Mouse (Mus musculus) adrenal gland, adult 2 months (tissue): Measurements from ENCODE around the gene Arhgef28. TPM values are rescaled to one million over a fixed set of nuclear protein-coding genes. Genes with fewer than 3 reads are reported as not detected.

ENCODE experiments used
- DNase-seq: peaks from one replicate; pipeline ENCODE4 v3.0.0; 2021
- polyA plus RNA-seq: library from polyadenylated mRNA; depleted of rRNA; stranded (reverse); fragments of >200 nt; gene quantifications from 2 replicates; pipeline ENCODE4 v1.2.3, GENCODE M21; 2012; rRNA removed
- total RNA-seq, 2 experiments: library from RNA; stranded (reverse); gene quantifications; 2 replicates each; pipeline ENCODE4 v1.2.3; 2021

The Arhgef28 gene
- total and polyA plus RNA-seq, 3 experiments, result 5.3 to 23.9 (median 14.2) TPM

DNA sequence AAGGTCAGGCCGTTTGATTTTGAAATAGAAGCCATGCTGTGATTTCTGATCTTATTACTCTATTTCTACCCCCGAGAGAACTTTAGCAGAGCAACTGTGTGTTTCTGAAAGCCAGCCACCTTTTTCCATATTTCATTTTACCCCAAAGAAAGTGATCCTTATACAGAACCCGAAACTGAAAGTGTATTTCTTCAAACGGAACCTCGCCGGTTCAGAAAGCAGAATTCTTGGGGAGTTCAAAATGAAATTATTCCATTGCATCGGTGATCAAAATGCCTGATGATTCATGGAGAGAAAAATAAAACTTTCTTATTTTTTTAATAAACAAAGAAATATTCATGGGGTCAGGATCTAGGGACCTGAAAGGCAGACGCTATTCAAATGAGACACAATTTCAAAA lies 303.4 kb downstream of the Arhgef28 start:
- no peak for DNase-seq

- DNase-seq, result no peak
Measured at GRCm38 (mm10) chr13:97900380-97900758, 305.9 kb downstream of the Arhgef28 start.

DNA sequence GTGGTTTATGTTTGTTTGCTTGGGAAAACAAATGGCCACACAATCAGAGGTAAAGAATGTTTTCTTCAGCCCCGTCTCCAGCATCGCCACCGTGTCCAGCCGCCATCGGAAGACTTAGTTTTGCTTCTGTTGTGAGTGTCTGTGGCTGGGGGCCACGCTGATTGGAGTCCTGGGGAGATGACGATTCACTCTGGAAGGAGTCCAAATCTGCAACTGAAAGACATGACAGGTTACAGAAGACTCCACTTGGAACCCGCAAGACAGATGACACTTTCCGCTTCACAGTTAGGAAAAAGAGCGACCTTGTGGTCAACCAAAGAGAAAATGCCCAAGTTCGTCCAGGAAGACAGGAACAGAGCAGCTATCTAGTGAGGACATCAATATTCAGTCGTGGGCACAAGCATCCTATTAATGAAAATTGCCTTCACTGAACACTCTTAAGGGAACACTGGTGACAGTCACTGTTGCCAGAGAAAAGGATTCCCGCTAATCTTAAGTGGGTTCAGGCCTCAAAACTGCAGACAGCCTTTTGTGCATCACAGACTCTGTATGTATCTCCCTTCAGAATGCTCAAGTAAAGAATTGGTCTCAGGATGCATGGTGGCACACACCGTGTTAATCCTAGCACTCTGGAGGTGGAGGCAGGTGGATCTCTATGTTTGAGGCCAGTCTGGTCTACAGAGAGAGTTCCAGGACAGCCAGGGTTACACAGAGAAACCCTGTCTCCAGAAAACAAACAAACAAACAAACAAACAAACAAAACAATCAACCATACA lies 306.4 kb downstream of the Arhgef28 start:
- DNase-seq, result no peak

DNA sequence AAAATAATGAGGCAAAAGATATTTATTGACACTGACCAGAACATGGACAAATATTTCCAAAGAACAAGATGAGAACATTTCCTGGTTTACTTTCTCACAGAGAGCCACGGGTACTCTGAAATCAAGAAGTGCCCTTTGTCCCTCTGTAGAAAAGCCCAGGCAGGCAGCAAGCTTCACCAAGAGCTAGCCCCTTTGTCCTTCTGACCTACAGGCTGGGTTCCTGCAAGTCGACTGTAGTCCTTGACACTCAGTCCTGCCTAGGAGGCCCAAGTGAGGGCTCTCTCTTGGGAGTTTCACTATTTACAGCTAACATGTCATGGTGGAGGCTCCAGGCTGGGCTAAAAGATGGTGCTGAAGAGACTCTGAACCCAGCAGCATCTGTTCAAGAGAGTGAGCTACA lies 307.6 kb downstream of the Arhgef28 start:
- no peak for DNase-seq

- DNase-seq, result no peak
Measured at GRCm38 (mm10) chr13:97893031-97893825, 313.0 kb downstream of the Arhgef28 start.

GRCm38 (mm10) chr13:97892089-97892884 lies 314.0 kb downstream of the Arhgef28 start:
- no peak for DNase-seq

DNA sequence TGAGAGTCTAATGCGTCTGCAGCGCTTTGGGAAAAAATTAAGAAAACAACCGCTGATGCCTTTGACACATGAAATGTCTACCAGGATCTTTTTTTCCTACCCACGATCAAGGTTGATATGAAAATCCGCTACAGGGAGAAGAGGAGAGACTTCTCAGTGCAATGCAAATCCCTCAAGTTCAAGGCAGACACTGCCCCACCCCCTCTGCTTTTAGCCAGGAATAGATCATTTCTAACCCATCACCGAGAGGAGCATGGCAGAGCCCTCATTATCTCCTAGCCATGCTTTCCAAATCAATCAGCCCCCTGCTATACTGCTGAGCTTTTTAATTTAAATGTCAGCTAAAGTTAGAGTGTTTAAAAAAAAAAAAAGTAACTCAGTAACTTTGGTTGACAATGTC lies 318.2 kb downstream of the Arhgef28 start:
- no peak for DNase-seq

- DNase-seq, result no peak
Measured at GRCm38 (mm10) chr13:97887558-97887957, 318.7 kb downstream of the Arhgef28 start.

DNA sequence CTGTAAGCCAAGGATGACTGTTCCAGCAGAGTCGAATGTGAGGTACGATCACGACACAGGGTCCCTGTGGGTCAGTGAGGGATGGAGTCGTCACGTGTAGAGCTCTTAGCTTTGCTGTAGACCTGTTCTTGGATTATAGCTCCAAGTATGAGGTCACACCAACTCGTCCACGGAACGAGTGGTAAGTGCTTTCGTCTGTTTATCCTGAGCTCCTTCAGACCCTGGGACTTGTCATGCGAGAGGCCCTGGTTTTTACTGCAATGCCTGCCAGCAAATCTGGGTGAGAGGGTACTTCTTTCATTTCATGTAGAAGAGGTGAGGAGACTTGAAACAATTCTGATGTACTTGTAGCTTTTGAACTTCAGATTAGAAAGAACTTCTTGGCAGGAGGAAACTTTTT lies 322.6 kb downstream of the Arhgef28 start:
- no peak for DNase-seq

DNA sequence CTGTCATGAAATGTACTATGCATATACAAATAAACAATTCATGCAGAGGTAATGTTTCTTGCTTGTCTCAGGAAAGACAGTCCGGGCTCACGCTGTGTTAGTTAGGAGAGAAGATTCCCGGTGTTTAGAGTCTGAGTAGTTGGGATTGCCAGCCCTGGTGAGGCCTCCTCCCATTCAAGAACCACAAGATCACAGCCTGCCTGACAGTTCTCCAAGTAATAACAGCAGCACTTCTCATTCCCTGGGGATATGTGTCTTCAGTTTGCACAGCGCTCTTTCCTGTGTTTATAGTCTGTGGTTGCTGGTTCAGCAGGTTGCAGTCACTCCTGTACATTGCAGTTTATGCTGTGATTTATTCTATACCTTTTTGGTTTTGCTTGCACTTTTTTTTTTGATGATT lies 329.8 kb downstream of the Arhgef28 start:
- no peak for DNase-seq

DNA sequence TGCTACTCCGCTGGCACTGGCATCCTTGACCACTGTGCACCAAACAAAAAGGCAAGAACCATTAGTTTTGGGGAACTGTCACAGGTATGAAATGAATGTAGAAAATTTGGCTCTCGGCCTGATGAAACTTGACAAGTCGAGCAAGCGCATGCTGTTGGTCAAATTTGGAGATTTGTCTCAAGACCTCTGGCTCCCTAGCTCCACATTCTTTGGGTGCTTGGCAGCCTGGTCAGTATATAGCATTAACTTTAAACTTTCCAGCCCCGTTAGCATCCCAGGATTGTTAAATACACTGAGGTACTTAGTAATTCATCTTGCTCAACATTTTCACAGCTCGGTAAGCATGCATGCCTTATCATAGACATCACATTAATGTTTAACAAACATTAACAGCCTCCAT lies 330.2 kb downstream of the Arhgef28 start:
- no peak for DNase-seq

- DNase-seq, result no peak
Measured at GRCm38 (mm10) chr13:97869428-97869827, 336.8 kb downstream of the Arhgef28 start.

DNA sequence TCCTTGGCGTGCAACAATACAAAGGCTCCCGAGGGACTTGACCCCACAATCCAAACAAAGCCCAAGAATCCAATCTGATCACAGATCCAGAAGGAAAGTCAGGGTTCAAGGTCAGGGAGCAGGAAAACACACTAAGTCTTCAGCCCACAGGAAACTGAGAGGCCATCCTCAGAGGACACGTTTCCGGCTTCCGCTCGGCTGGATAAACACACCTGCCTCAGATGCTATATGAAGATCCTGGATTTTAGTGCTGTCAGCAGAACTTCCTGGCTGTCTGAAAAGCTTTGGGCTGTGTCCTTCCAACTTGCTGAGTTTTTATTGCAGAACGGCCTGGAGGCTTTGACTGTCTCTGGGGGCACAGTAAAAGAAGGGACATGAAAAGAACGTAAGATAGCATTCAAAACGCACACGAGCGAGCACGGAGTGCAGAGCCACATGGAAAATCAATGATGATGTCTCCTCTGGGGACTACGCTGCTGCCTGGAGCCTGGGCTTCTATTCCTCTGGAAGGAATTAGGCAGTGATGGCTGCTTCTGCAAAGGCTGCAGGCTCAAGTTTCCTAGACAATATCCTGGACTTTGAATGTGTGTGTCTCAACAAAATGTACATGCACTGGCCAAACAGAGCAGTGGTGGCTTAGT lies 338.8 kb downstream of the Arhgef28 start:
- peak; percentile 45 for DNase-seq

DNA sequence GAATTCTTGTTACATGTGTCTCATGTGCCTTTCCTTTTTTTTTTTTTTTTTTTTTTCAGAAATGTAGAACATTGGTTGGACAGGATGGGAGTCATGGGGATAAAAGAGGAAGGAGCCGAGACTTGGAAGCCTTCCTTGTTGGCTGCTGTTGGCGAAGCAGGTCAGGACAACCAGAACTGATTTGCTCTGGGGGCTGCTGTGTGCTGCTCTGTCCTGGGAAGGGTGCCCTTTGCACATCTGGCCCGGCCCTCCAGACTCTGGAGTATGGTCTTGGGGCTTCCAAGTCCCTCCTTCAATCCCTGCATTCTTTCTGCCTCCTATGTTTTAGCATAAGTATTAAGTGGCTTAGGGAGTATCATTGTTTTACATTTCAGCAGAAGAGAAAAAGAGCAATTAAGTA lies 347.2 kb downstream of the Arhgef28 start:
- no peak for DNase-seq

DNA sequence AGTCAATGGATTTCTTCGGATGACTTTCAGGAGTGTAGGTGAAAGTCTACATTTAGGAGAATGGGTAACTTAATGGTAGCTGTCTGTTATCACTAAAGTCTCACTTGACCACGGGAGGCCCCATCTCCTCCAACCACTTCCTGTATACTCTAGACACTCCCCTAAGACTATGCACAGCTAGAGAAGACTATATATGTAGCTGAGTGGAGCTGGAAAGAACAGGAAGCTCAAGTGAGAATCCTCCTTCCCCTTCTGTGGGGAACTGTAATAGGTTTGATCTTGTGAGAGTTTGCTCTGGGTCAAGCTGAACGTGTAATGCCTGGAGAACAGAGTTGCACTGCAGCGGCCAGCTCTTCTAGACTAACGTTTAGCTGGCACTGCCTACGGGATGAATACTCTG lies 348.4 kb downstream of the Arhgef28 start:
- DNase-seq, result no peak

DNA sequence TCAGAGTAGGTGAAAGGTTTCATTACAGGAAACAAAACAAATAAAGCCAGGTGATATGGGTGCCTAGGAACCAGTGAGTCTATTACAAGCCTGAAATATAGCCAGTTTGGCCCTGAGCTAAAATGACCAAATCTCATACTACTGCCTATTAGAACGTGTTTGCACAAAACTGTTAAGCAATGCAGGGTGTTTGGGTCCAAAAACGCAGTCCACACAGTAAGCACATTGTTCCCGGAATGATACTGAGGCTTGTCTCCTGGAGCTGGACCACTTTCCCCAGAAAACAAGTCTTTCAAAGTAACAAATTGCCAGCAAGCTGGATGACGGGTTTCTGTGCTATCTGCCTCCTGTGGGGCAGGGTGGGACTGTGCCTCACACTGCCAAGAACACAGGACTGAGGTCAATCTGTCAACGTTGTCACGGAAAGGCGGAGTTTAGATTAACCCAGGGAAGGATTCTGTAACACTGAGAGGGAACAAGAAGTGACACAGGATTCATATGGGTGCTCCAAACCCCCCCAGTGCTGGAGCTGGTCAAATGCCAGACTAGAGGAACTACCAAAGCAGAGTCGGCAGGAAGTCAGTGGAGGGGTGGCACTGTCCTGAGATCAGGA lies 352.8 kb downstream of the Arhgef28 start:
- peak; percentile 32 for DNase-seq

Other genes starting within 250 kb of the Arhgef28 start
- gene Utp15, start 56.6 kb upstream of the Arhgef28 start, total RNA-seq, result 10 to 100 TPM; 16.1 to 18.7 TPM
- 2.1 and 2.5 TPM in 2 replicates for gene Utp15, start 56.6 kb upstream of the Arhgef28 start, polyA plus RNA-seq
- gene Ankra2, start 56.6 kb upstream of the Arhgef28 start, total RNA-seq, result 10 to 100 TPM; 22.0 to 24.7 TPM
- gene Ankra2, start 56.6 kb upstream of the Arhgef28 start, polyA plus RNA-seq, result 12.2 and 15.4 TPM in 2 replicates
- gene Gm21976, start 73.4 kb upstream of the Arhgef28 start, total RNA-seq, result not detected
- gene Gm21976, start 73.4 kb upstream of the Arhgef28 start, polyA plus RNA-seq, result not detected in 2 replicates
- gene Btf3, start 110.6 kb upstream of the Arhgef28 start, total RNA-seq, result 100 to 1,000 TPM; 331 to 381 TPM
- 20.2 and 21.6 TPM in 2 replicates for gene Btf3, start 110.6 kb upstream of the Arhgef28 start, polyA plus RNA-seq
- 1 to 10 TPM in 1 of 2 experiments, under 1 TPM in 1; 0.26 to 1.4 TPM for gene Foxd1, start 147.8 kb upstream of the Arhgef28 start, total RNA-seq
- 1.6 and 2.5 TPM in 2 replicates for gene Foxd1, start 147.8 kb upstream of the Arhgef28 start, polyA plus RNA-seq